Mouse (Mus musculus): ENCODE measurements around the gene Kcnb1. TPM values are rescaled to one million over a fixed set of nuclear protein-coding genes. Genes with fewer than 3 reads are reported as not detected.
A peak's percentile ranks its signal among the peaks of the same experiment; 100 is the strongest.

Kcnb1 gene
- polyA plus RNA-seq, 1 experiment from 2014 or later = 1.0 TPM

GRCm38 (mm10) chr2:167121996-167122395 lies 68.0 kb downstream of the Kcnb1 start:
- Histone ChIP-seq H3K9ac (no peak overlapping the region), H3K9me3 (peaks cover under 1% of the 10 kb centered on the region; the same call in 1 of the 2 replicates), H3K4me1 (peaks cover 19% of the 10 kb centered on the region), H3K27me3 (no peaks in the 10 kb centered on the region; the same call in 1 of the 2 replicates), H3K4me2 (replicated peaks) (no peak overlapping the region), H3K36me3 (no peaks in the 10 kb centered on the region), H3K4me3 (no peak overlapping the region), H3K27ac (no peak overlapping the region)
- no peak for ATAC-seq (ENCODE audit: low FRiP score, low read depth)
- WGBS = 87% methylated on average over 7 of the region's 7 CpGs

- no peaks in the 10 kb centered on the region for H3K9me3 ChIP-seq
- peaks cover 19% of the 10 kb centered on the region for H3K4me1 ChIP-seq
- no peaks in the 10 kb centered on the region; the same call in 1 of the 2 replicates for H3K27me3 ChIP-seq
- no peak for ATAC-seq (ENCODE audit: low FRiP score, low read depth)
- H3K36me3 ChIP-seq = no peaks in the 10 kb centered on the region
- H3K9ac ChIP-seq = no peak overlapping the region
- no peak overlapping the region for H3K4me2 ChIP-seq (replicated peaks)
- no peak overlapping the region for H3K27ac ChIP-seq
- 76% methylated on average over 6 of the region's 6 CpGs for WGBS
- H3K4me3 ChIP-seq = no peak overlapping the region
Measured at GRCm38 (mm10) chr2:167121228-167121627, 68.7 kb downstream of the Kcnb1 start.

GRCm38 (mm10) chr2:167120186-167120830 lies 69.6 kb downstream of the Kcnb1 start:
- H3K4me3 ChIP-seq = no peak overlapping the region
- no peak overlapping the region for H3K4me2 ChIP-seq (replicated peaks)
- H3K4me1 ChIP-seq = peaks cover 19% of the 10 kb centered on the region
- no peaks in the 10 kb centered on the region for H3K9me3 ChIP-seq
- H3K36me3 ChIP-seq = no peaks in the 10 kb centered on the region
- H3K27me3 ChIP-seq = no peaks in the 10 kb centered on the region; the same call in 1 of the 2 replicates
- no peak overlapping the region for H3K9ac ChIP-seq
- ATAC-seq (ENCODE audit: low FRiP score, low read depth) = no peak
- WGBS = 71% methylated on average over 12 of the region's 12 CpGs
- H3K27ac ChIP-seq = no peak overlapping the region

GRCm38 (mm10) chr2:167118046-167118445 lies 71.9 kb downstream of the Kcnb1 start:
- Histone ChIP-seq H3K36me3 (no peaks in the 10 kb centered on the region), H3K27ac (no peak overlapping the region), H3K9me3 (no peaks in the 10 kb centered on the region), H3K4me1 (peaks cover 8% of the 10 kb centered on the region; the same call in 1 of the 2 replicates), H3K27me3 (no peaks in the 10 kb centered on the region; the same call in 1 of the 2 replicates), H3K9ac (no peak overlapping the region), H3K4me2 (replicated peaks) (no peak overlapping the region), H3K4me3 (no peak overlapping the region)
- no peak for ATAC-seq (ENCODE audit: low FRiP score, low read depth)
- WGBS = 65% methylated on average over 10 of the region's 10 CpGs

- Histone ChIP-seq H3K4me3 (no peak overlapping the region), H3K9ac (no peak overlapping the region), H3K4me2 (replicated peaks) (no peak overlapping the region), H3K4me1 (peaks cover 9% of the 10 kb centered on the region), H3K36me3 (no peaks in the 10 kb centered on the region), H3K9me3 (no peaks in the 10 kb centered on the region), H3K27ac (no peak overlapping the region), H3K27me3 (no peaks in the 10 kb centered on the region; the same call in 1 of the 2 replicates)
- 49% methylated on average over 6 of the region's 6 CpGs for WGBS
- peak; percentile 67; the same call in 1 of the 2 replicates for ATAC-seq (ENCODE audit: low FRiP score, low read depth)
Measured at GRCm38 (mm10) chr2:167112737-167113136, 77.2 kb downstream of the Kcnb1 start.

- Histone ChIP-seq H3K27me3 (no peaks in the 10 kb centered on the region), H3K36me3 (no peaks in the 10 kb centered on the region), H3K4me3 (no peak overlapping the region), H3K4me2 (replicated peaks) (no peak overlapping the region), H3K9me3 (no peaks in the 10 kb centered on the region), H3K4me1 (peaks cover 9% of the 10 kb centered on the region), H3K9ac (no peak overlapping the region), H3K27ac (peak overlapping the region; percentile 59; the same call in 1 of the 2 replicates)
- 36% methylated on average over 7 of the region's 7 CpGs for WGBS
- ATAC-seq (ENCODE audit: low FRiP score, low read depth) = peak; percentile 20; the same call in 1 of the 2 replicates
Measured at GRCm38 (mm10) chr2:167112259-167112658, 77.7 kb downstream of the Kcnb1 start.

- H3K27ac ChIP-seq = no peak overlapping the region
- ATAC-seq (ENCODE audit: low FRiP score, low read depth) = no peak
- no peaks in the 10 kb centered on the region for H3K27me3 ChIP-seq
- no peak overlapping the region for H3K4me2 ChIP-seq (replicated peaks)
- H3K36me3 ChIP-seq = 0 out of 2 replicates have a peak, but pooled peaks cover 3% of the 10 kb centered on the region
- H3K4me3 ChIP-seq = no peak overlapping the region
- H3K9me3 ChIP-seq = 0 out of 2 replicates have a peak, but pooled peaks cover 6% of the 10 kb centered on the region
- H3K9ac ChIP-seq = no peak overlapping the region
- H3K4me1 ChIP-seq = peaks cover 9% of the 10 kb centered on the region
- 61% methylated on average over 8 of the region's 8 CpGs for WGBS
Measured at GRCm38 (mm10) chr2:167109506-167109905, 80.4 kb downstream of the Kcnb1 start.

- Histone ChIP-seq H3K4me2 (replicated peaks) (no peak overlapping the region), H3K4me1 (peaks cover 6% of the 10 kb centered on the region; the same call in 1 of the 2 replicates), H3K9me3 (0 out of 2 replicates have a peak, but pooled peaks cover 6% of the 10 kb centered on the region), H3K27me3 (no peaks in the 10 kb centered on the region), H3K9ac (no peak overlapping the region), H3K36me3 (0 out of 2 replicates have a peak, but pooled peaks cover 3% of the 10 kb centered on the region), H3K4me3 (no peak overlapping the region), H3K27ac (no peak overlapping the region)
- no peak for ATAC-seq (ENCODE audit: low FRiP score, low read depth)
- 70% methylated on average over 7 of the region's 7 CpGs for WGBS
Measured at GRCm38 (mm10) chr2:167103546-167103945, 86.4 kb downstream of the Kcnb1 start.

GRCm38 (mm10) chr2:167101743-167102441 lies 88.1 kb downstream of the Kcnb1 start:
- Histone ChIP-seq H3K9ac (no peak overlapping the region), H3K27me3 (no peaks in the 10 kb centered on the region), H3K36me3 (0 out of 2 replicates have a peak, but pooled peaks cover 3% of the 10 kb centered on the region), H3K4me3 (no peak overlapping the region), H3K27ac (no peak overlapping the region), H3K4me1 (peaks cover 6% of the 10 kb centered on the region; the same call in 1 of the 2 replicates), H3K9me3 (0 out of 2 replicates have a peak, but pooled peaks cover 3% of the 10 kb centered on the region), H3K4me2 (replicated peaks) (no peak overlapping the region)
- no peak for ATAC-seq (ENCODE audit: low FRiP score, low read depth)
- WGBS = 77% methylated on average over 17 of the region's 17 CpGs

- H3K27ac ChIP-seq = no peak overlapping the region
- no peak overlapping the region for H3K4me2 ChIP-seq (replicated peaks)
- no peak for ATAC-seq (ENCODE audit: low FRiP score, low read depth)
- no peak overlapping the region for H3K9ac ChIP-seq
- H3K27me3 ChIP-seq = no peaks in the 10 kb centered on the region
- no peaks in the 10 kb centered on the region for H3K9me3 ChIP-seq
- 85% methylated on average over 4 of the region's 4 CpGs for WGBS
- H3K4me1 ChIP-seq = no peaks in the 10 kb centered on the region
- no peaks in the 10 kb centered on the region for H3K36me3 ChIP-seq
- no peak overlapping the region for H3K4me3 ChIP-seq
Measured at GRCm38 (mm10) chr2:167094688-167095087, 95.3 kb downstream of the Kcnb1 start.

GRCm38 (mm10) chr2:167093171-167093900 lies 96.6 kb downstream of the Kcnb1 start:
- H3K4me1 ChIP-seq = no peaks in the 10 kb centered on the region
- ATAC-seq (ENCODE audit: low FRiP score, low read depth) = no peak
- no peak overlapping the region for H3K4me3 ChIP-seq
- no peaks in the 10 kb centered on the region for H3K9me3 ChIP-seq
- H3K27me3 ChIP-seq = no peaks in the 10 kb centered on the region
- no peaks in the 10 kb centered on the region for H3K36me3 ChIP-seq
- H3K9ac ChIP-seq = no peak overlapping the region
- WGBS = 92% methylated on average over 13 of the region's 13 CpGs
- H3K4me2 ChIP-seq (replicated peaks) = no peak overlapping the region
- H3K27ac ChIP-seq = no peak overlapping the region

GRCm38 (mm10) chr2:167090271-167090670 lies 99.7 kb downstream of the Kcnb1 start:
- no peak overlapping the region for H3K4me3 ChIP-seq

More at GRCm38 (mm10) chr2:167090271-167090670, 99.7 kb downstream of the Kcnb1 start:
- Histone ChIP-seq H3K4me1 (no peaks in the 10 kb centered on the region), H3K9ac (no peak overlapping the region), H3K27ac (no peak overlapping the region), H3K4me2 (replicated peaks) (no peak overlapping the region), H3K9me3 (no peaks in the 10 kb centered on the region), H3K36me3 (no peaks in the 10 kb centered on the region), H3K27me3 (no peaks in the 10 kb centered on the region)
- 81% methylated on average over 1 of the region's 1 CpGs for WGBS
- ATAC-seq (ENCODE audit: low FRiP score, low read depth) = no peak

All from limb, embryonic 13.5 days (tissue).